Mouse (Mus musculus) liver (tissue): ENCODE results near the gene Prg3.

Experiments used
- DNase-seq: peaks from one replicate; pipeline ENCODE4 v3.0.0-alpha.2; 2020; ENCODE audit warnings: mixed read lengths

Gene Prg3

DNA sequence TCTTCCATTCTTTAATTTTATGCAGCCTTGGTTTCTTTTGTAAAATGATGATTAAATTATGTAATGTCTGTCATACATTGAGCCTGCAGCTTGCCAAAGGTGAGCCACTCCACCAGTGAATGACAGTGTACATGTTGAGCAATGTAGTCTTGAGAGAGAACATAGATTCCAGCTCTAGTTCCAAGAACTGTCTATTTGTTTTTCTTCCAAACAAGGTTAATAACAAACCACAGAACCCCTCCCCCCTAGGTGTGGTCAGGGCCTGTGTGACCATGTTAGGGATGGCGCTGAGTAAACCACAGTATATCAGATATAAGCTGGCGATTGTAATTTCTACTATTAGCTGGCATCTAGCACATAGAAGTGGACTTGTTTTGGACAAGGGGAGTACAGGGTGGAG, 8.4 kb downstream of the Prg3 start:
- peak; percentile 40 for DNase-seq

DNA sequence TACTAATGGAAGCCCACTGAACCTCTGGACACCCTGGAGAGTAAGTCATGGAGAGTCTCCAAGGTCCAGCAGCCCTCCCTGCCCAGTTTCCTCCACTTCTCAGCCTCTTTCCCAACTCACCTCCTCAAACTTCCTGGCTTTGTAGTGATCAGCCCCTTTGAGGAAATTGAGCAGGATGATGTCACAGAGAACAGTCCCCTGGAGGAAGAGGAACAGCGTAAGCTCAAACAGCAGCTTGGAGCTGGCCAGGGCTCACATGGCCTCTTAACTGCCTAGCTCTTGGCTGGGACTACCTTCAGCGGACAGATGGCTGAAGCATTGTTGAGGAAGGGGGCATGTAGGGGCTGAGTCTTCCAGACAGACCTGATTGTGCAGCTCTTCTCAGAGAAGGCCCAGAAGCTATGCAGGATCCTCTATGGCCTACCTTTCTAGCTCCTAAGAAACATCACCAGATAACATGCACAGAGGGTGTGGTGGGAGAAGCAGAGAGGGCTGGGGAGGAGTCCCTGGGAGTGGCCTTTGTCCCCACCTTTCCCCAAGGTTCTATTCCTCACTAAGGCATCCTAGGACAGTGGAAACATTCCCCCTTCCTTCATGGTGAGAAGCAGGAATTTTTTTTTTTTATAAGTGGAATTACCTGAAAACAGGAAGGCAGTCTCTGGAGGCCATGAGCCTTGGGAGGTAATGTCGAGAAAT, 11.6 kb downstream of the Prg3 start:
- no peak for DNase-seq

- DNase-seq: no peak
These were observed 13.5 kb downstream of the Prg3 start for GRCm38 (mm10) chr2:85001497-85001896.

DNA sequence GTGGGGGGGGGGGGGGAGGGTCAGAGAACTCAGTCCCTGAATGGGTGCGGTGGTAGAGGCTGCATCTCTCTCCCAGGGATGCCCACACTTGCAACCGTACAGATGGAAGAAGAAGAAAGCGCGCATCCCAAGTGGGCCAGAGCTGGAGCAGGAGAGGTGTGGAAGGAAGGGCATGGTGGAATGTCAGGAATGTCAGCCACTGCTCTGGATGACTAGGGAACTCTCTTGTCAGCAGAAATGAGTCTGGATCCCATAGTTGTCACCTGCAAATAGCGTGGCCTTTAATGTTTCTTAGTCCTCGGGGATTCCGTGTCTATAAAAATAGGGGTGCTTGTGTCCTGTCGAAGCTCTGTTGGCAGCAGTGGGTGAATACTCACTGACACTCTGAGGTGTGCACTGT, 14.6 kb downstream of the Prg3 start:
- DNase-seq: no peak

- DNase-seq: no peak
These were observed 16.3 kb downstream of the Prg3 start for GRCm38 (mm10) chr2:85004341-85004740.

GRCm38 (mm10) chr2:85006600-85006999, 18.6 kb downstream of the Prg3 start:
- DNase-seq: no peak

GRCm38 (mm10) chr2:85007729-85008128, 19.7 kb downstream of the Prg3 start:
- peak; percentile 30 for DNase-seq

DNA sequence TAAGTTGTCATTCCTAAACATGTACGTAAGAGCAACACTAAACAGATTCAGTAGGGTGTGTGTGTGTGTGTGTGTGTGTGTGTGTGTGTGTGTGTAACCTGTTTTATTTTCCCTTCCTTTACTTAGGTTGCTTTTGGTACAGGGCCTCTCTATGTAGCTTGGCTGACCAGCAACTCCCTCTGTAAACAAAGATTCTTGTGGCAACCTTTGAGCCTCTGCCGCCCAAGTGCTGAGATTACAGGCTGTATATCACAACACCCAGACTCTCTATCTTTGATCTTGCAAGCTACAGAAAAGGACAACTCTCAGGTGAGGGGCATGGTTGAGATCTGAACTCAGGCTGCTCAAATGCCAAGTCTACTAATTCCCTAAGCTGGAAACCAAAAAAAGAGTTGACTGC, 21.2 kb downstream of the Prg3 start:
- no peak for DNase-seq

GRCm38 (mm10) chr2:85011906-85012604, 24.0 kb downstream of the Prg3 start:
- peak; percentile 91 for DNase-seq

DNA sequence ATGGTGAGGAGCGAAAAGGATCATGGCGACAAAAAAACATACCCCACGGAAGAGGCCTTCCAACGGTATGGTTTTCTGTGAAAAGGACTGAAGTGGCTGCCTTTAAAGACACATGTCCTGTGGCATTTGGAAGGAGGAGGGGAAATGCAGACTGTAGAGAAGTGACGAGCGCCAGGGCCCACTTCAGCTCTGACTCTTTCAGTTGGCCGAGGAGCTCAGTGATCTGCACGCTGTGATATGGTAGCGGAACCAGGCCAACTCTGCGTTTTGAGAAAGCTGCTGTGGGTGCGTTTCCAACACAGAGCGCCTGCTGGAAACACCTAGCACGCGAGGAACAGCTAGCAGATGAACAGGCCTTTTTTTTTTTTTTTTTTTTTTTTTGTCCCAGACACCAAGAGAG, 24.7 kb downstream of the Prg3 start:
- peak; percentile 73 for DNase-seq

- DNase-seq: no peak
These were observed 26.0 kb downstream of the Prg3 start for GRCm38 (mm10) chr2:85013826-85014587.

DNA sequence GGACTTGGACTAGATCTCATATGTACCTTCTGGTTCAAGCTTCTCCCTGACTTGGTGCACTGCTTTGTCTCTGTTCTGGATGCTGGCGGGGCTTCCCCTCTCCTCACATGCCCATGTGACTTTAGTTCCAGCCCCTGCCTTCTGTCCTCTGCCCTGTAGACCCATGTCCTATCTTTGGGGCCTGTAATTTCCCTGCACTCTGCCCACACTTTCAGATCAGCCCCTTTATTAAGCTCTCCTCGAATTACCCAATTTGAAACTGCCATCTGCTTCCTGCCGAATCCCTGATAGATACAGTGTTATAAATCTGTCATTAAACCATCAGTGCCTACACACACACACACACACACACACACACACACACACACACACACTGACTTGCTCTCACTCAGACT, 26.6 kb downstream of the Prg3 start:
- no peak for DNase-seq

- no peak for DNase-seq
These were observed 34.0 kb downstream of the Prg3 start for GRCm38 (mm10) chr2:85022043-85022442.

DNA sequence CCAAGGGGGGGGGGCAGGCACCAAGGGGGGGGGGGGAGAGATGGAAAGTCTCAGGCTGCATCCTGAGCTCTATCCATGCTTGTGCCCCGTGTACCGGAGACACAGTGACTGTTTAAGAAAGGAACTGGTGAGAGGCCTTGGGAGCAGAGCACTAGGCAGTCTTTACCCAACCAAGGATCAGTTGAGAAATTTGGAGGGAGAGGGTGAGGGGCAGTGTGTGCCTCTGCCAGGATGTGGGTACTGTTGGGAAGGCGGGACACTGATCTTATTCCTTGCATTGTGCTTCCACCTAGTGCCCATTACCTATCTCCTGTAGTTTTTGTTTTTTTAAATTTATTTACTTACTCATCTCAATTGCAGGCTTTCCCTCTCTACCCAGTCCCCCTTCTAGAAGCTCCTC, 38.2 kb downstream of the Prg3 start:
- no peak for DNase-seq

- DNase-seq: no peak
These were observed 39.3 kb downstream of the Prg3 start for GRCm38 (mm10) chr2:85027281-85027680.

GRCm38 (mm10) chr2:85029897-85030296, 41.9 kb downstream of the Prg3 start:
- DNase-seq: no peak

GRCm38 (mm10) chr2:85030989-85031388, 43.0 kb downstream of the Prg3 start:
- DNase-seq: no peak

- no peak for DNase-seq
These were observed 45.1 kb downstream of the Prg3 start for GRCm38 (mm10) chr2:85033121-85033520.

- no peak for DNase-seq
These were observed 46.2 kb downstream of the Prg3 start for GRCm38 (mm10) chr2:85034169-85034568.

GRCm38 (mm10) chr2:85036507-85037046, 48.6 kb downstream of the Prg3 start:
- DNase-seq: no peak

DNA sequence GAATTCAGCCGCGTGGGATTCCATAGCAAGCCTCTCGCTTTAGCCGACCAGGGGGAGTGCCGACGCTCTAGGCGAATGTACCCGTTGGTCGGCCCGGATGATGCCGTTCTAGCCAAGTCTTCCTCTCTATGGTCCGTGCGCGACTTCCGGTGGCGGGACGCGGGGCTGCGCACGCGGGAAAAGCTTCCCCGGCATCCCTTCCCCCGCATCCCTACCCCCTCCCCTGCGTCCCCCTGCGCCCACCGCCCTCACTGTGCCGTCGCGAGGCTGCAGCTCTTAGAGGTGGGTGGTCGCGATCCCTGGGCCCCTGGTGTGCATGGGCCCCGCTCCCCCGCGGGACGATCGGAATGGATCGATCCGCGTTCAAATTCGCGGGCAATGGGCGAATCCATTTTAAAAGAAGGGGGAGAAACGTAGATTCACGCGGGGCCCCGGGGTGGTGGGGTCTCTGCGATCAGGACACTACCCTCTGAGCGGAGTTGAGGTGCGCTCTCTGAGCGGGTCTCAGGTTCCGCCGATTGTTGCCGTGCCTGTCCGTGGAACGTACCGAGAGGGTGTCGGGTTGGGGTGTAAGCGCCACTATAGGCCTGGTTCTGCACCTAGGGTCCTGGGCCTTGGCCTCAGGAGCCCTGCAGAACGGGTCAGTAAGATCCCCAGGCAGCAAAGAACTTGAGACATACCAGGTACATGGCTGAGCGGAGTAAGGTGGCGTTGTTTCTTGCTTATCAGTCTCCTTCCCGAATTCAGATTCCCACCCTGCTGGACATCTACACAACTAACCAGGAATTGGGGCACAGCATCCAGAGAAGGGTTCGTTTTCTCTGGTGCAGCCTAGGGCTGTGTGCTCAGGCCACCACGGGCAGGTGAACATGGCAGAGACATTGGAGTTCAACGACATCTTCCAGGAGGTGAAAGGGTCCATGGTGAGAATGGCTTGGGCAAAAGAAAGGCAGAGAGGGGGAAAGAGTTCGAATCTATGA, 49.3 kb downstream of the Prg3 start, which contains the start of the genes Ssrp1 and P2rx3:
Gene Ssrp1 (plus strand): TSS at position 188 of the 980 bp plus-strand sequence.
Gene P2rx3 (minus strand): TSS at position 416 of the 980 bp plus-strand sequence.
- DNase-seq: peak; percentile 91

GRCm38 (mm10) chr2:85038336-85038735, 50.3 kb downstream of the Prg3 start:
- DNase-seq: no peak
